In genomic region chr9:106456325-106457162, GRCm38 (mm10) we compare ENCODE assay signal across 9 mouse cellular contexts. TPM values are rescaled to one million over a fixed set of nuclear protein-coding genes. Genes with fewer than 3 reads are reported as not detected.
DNase-seq lines count a peak whose midpoint lies in the region; ATAC-seq lines count a peak whose summit lies in the region.
"Had no signal": no experiment of that assay in that cellular context is flagged by ENCODE, and none has a peak within 500 bp of the region (broad histone marks: within the 10 kb centered on the region; RNA-seq: fewer than 3 reads in every experiment).

No protein-coding gene starts in this region.

- H3K4me1 ChIP-seq in heart, embryonic 13.5 days: peaks cover 68% of the 10 kb centered on the region
- peaks cover 78% of the 10 kb centered on the region for H3K4me1 ChIP-seq in midbrain, embryonic 13.5 days (replicated peaks)

- peak overlapping the region; percentile 84 for H3K27ac ChIP-seq in heart, embryonic 13.5 days (replicated peaks)
- H3K27ac ChIP-seq in midbrain, embryonic 13.5 days: peak overlapping the region; percentile 97

- H3K4me3 ChIP-seq in heart, embryonic 13.5 days: peak overlapping the region; percentile 68
- peak overlapping the region; percentile 86 for H3K4me3 ChIP-seq in midbrain, embryonic 13.5 days (replicated peaks)

- 39% methylated on average over 15 of the region's 15 CpGs for WGBS in heart, embryonic 13.5 days
- WGBS in midbrain, embryonic 13.5 days: 21% methylated on average over 15 of the region's 15 CpGs

- no peak for ATAC-seq in heart, embryonic 13.5 days (ENCODE audit: extremely low read depth, insufficient number of reproducible peaks, low FRiP score, low TSS enrichment)
- 0 out of 2 replicates have a peak, but pooled peaks have one; percentile 5 for ATAC-seq in midbrain, embryonic 13.5 days

- no peak for DNase-seq in heart, postnatal 14 days
- peak; percentile 74 for DNase-seq in cerebellum, adult 9-11 months
- DNase-seq in gastrocnemius, postnatal 4 days (ENCODE audit: low spot score in 2 of 2): peak; percentile 42 to 67
- DNase-seq in ovary, adult 18-20 months (ENCODE audit: low spot score): no peak
- no peak for DNase-seq in layer of hippocampus, adult 9-10 months (ENCODE audit: low spot score)
- DNase-seq in layer of hippocampus, postnatal 36 days: no peak

- peaks cover 27% of the 10 kb centered on the region for H3K36me3 ChIP-seq in heart, embryonic 13.5 days
- peaks cover 19% of the 10 kb centered on the region for H3K36me3 ChIP-seq in midbrain, embryonic 13.5 days
- H3K36me3 ChIP-seq: G1E had no signal

- peak overlapping the region; percentile 88 for H3K9ac ChIP-seq in heart, embryonic 13.5 days
- H3K9ac ChIP-seq in midbrain, embryonic 13.5 days (replicated peaks): peak overlapping the region; percentile 96

- H3K4me2 ChIP-seq in heart, embryonic 13.5 days: peak overlapping the region; percentile 95
- H3K4me2 ChIP-seq in midbrain, embryonic 13.5 days (replicated peaks): peak overlapping the region; percentile 98

- no peaks in the 10 kb centered on the region for H3K9me3 ChIP-seq in heart, embryonic 13.5 days
- H3K9me3 ChIP-seq in midbrain, embryonic 13.5 days: no peaks in the 10 kb centered on the region
- H3K9me3 ChIP-seq: G1E had no signal

- intact Hi-C loops in heart, postnatal 14 days (cut with DNase I): no loop called here

- H3K27me3 ChIP-seq in heart, embryonic 13.5 days (replicated peaks): no peaks in the 10 kb centered on the region
- H3K27me3 ChIP-seq in midbrain, embryonic 13.5 days: no peaks in the 10 kb centered on the region

RNA-seq across cellular contexts. Expression of gene Pcbp4, which starts 3.5 kb away (rescaled TPM):
- 82.0 and 85.0 TPM in 2 replicates for polyA plus RNA-seq in heart, embryonic 13.5 days (2015; fragmentation: Nextera tagmentation; extraction: Ambion mirVana)
- 10 to 100 TPM; 62.4 to 68.8 TPM for total RNA-seq in heart, postnatal 14 days (2021)
- 10 to 100 TPM; 83.6 to 84.9 TPM for total RNA-seq in gastrocnemius, postnatal 4 days (2021)
- polyA plus RNA-seq in midbrain, embryonic 13.5 days (2015; fragmentation: Nextera tagmentation; extraction: Ambion mirVana): 280 and 309 TPM in 2 replicates
- 100 to 1,000 TPM; 175 to 176 TPM for total RNA-seq in layer of hippocampus, postnatal 36 days (2021)

RNA-seq across cellular contexts. Expression of gene Abhd14a, which starts 9.1 kb away (rescaled TPM):
- 44.8 and 53.3 TPM in 2 replicates for polyA plus RNA-seq in heart, embryonic 13.5 days (2015; fragmentation: Nextera tagmentation; extraction: Ambion mirVana)
- 10 to 100 TPM; 21.9 to 22.0 TPM for total RNA-seq in heart, postnatal 14 days (2021)
- total RNA-seq in gastrocnemius, postnatal 4 days (2021): 10 to 100 TPM; 18.5 to 19.1 TPM
- polyA plus RNA-seq in midbrain, embryonic 13.5 days (2015; fragmentation: Nextera tagmentation; extraction: Ambion mirVana): 40.2 and 43.0 TPM in 2 replicates
- total RNA-seq in layer of hippocampus, postnatal 36 days (2021): 10 to 100 TPM; 38.5 to 41.0 TPM

RNA-seq across cellular contexts. Expression of gene Gpr62, which starts 9.2 kb away (rescaled TPM):
- 0.19 and 0.31 TPM in 2 replicates for polyA plus RNA-seq in heart, embryonic 13.5 days (2015; fragmentation: Nextera tagmentation; extraction: Ambion mirVana)
- total RNA-seq in heart, postnatal 14 days (2021): under 1 TPM in 1 of 2 experiments, not detected in 1; 0.10 TPM
- under 1 TPM; 0.44 to 0.65 TPM for total RNA-seq in gastrocnemius, postnatal 4 days (2021)
- 0.63 and 0.75 TPM in 2 replicates for polyA plus RNA-seq in midbrain, embryonic 13.5 days (2015; fragmentation: Nextera tagmentation; extraction: Ambion mirVana)
- 10 to 100 TPM in 1 of 2 experiments, 1 to 10 TPM in 1; 9.2 to 10.4 TPM for total RNA-seq in layer of hippocampus, postnatal 36 days (2021)
- total RNA-seq: G1E had no signal
- polyA plus RNA-seq: G1E had no signal

RNA-seq across cellular contexts. Expression of gene Abhd14b, which starts 9.3 kb away (rescaled TPM):
- polyA plus RNA-seq in heart, embryonic 13.5 days (2015; fragmentation: Nextera tagmentation; extraction: Ambion mirVana): 7.4 and 7.7 TPM in 2 replicates
- total RNA-seq in heart, postnatal 14 days (2021): 1 to 10 TPM; 6.8 to 8.9 TPM
- total RNA-seq in gastrocnemius, postnatal 4 days (2021): 10 to 100 TPM in 1 of 2 experiments, 1 to 10 TPM in 1; 8.8 to 10.3 TPM
- polyA plus RNA-seq in midbrain, embryonic 13.5 days (2015; fragmentation: Nextera tagmentation; extraction: Ambion mirVana): 5.8 and 6.0 TPM in 2 replicates
- 10 to 100 TPM; 11.3 to 11.9 TPM for total RNA-seq in layer of hippocampus, postnatal 36 days (2021)

RNA-seq across cellular contexts. Expression of gene Acy1, which starts 18.4 kb away (rescaled TPM):
- polyA plus RNA-seq in heart, embryonic 13.5 days (2015; fragmentation: Nextera tagmentation; extraction: Ambion mirVana): 25.7 and 27.2 TPM in 2 replicates
- 10 to 100 TPM; 16.2 to 18.9 TPM for total RNA-seq in heart, postnatal 14 days (2021)
- 10 to 100 TPM; 13.4 to 13.5 TPM for total RNA-seq in gastrocnemius, postnatal 4 days (2021)
- 23.6 and 24.4 TPM in 2 replicates for polyA plus RNA-seq in midbrain, embryonic 13.5 days (2015; fragmentation: Nextera tagmentation; extraction: Ambion mirVana)
- total RNA-seq in layer of hippocampus, postnatal 36 days (2021): 10 to 100 TPM; 11.3 to 15.5 TPM

Comparison
In these comparisons a context has a peak if more than half of its experiments do, and no peak if none do; other contexts are left out.
1. DNase-seq: peak in cerebellum, adult 9-11 months (single experiment) and gastrocnemius, postnatal 4 days (2 of 2); none in heart, postnatal 14 days (0 of 2), ovary, adult 18-20 months (single experiment), layer of hippocampus, adult 9-10 months (single experiment) and layer of hippocampus, postnatal 36 days (0 of 2).
2. RNA of gene Gpr62, which starts 9.2 kb away (total RNA-seq): 9.2 to 10.4 TPM in layer of hippocampus, postnatal 36 days; 0.44 to 0.65 TPM in gastrocnemius, postnatal 4 days and 0.10 TPM in heart, postnatal 14 days; every median in the first group is over 4 times any median in the second.